Mouse (Mus musculus) liver, embryonic 16.5 days (tissue): ENCODE data around the gene Neurl1a. TPM values are rescaled to one million over a fixed set of nuclear protein-coding genes. Genes with fewer than 3 reads are reported as not detected.

Experiments
- ATAC-seq: fragments of 200-750 bp; cut with Nextera tagmentation; 2 replicates; pipeline ENCODE4 v1.8.0; 2017; ENCODE audit warnings: low read depth, mild to moderate bottlenecking, moderate number of reproducible peaks, moderate library complexity
- H3K27ac ChIP-seq: fragments of 300-500 bp; sonication (generic); 2 replicates; pipeline ENCODE4 v1.5.1; 2014; ENCODE audit warnings: mild to moderate bottlenecking, low read length
- H3K27me3 ChIP-seq: fragments of 300-500 bp; sonication (generic); 2 replicates; pipeline ENCODE4 v1.6.1; 2014; ENCODE audit warnings: low read depth, low read length, mixed read lengths; ENCODE audit not compliant: control insufficient read depth, insufficient read depth
- H3K36me3 ChIP-seq: fragments of 300-500 bp; sonication (generic); 2 replicates; pipeline ENCODE4 v1.6.1; 2014; ENCODE audit warnings: mild to moderate bottlenecking; ENCODE audit not compliant: control insufficient read depth, insufficient read depth
- H3K4me1 ChIP-seq: fragments of 300-500 bp; sonication (generic); 2 replicates; pipeline ENCODE4 v1.6.1; 2014; ENCODE audit warnings: low read depth, low read length, mixed read lengths; ENCODE audit not compliant: control insufficient read depth
- H3K4me2 ChIP-seq: fragments of 300-500 bp; sonication (generic); 2 replicates; pipeline ENCODE4 v1.6.1; 2014; ENCODE audit warnings: low read depth, low read length, mixed read lengths
- H3K4me3 ChIP-seq: fragments of 300-500 bp; sonication (generic); 2 replicates; pipeline ENCODE4 v1.5.1; 2014; ENCODE audit warnings: low read depth, mild to moderate bottlenecking, low read length
- H3K9ac ChIP-seq: fragments of 300-500 bp; sonication (generic); 2 replicates; pipeline ENCODE4 v1.6.1; 2014; ENCODE audit warnings: low read depth, low read length
- H3K9me3 ChIP-seq: fragments of 300-500 bp; sonication (generic); replicated peaks from 2 replicates; pipeline ENCODE4 v1.6.1; 2016; ENCODE audit warnings: low read length; ENCODE audit not compliant: control insufficient read depth
- WGBS: fragments of 180-500 bp; shearing (Covaris S2); extraction: QIAGEN DNeasy Blood & Tissue Kit; methylation state at CpG from one replicate; pipeline ENCODE4 v1.1.7; 2014; ENCODE audit not compliant: insufficient replicate concordance; 5-methylcytosine and 5-hydroxymethylcytosine counted together
- polyA plus RNA-seq: library from polyadenylated mRNA; unstranded; fragments of >200 nt; fragmentation: Nextera tagmentation; extraction: Ambion mirVana; gene quantifications from 2 replicates; pipeline ENCODE4 v1.2.1, GENCODE M21; 2015

Neurl1a gene
- polyA plus RNA-seq, 1 experiment from 2014 or later, result 0.92 TPM

GRCm38 (mm10) chr19:47276730-47277129, 98.1 kb downstream of the Neurl1a start:
- Histone ChIP-seq H3K9ac (no peak overlapping the region), H3K4me3 (no peak overlapping the region), H3K27me3 (no peaks in the 10 kb centered on the region), H3K27ac (no peak overlapping the region), H3K9me3 (no peaks in the 10 kb centered on the region), H3K4me2 (no peak overlapping the region), H3K4me1 (no peaks in the 10 kb centered on the region; the same call in 1 of the 2 replicates), H3K36me3 (peaks cover 3% of the 10 kb centered on the region; the same call in 1 of the 2 replicates)
- no peak for ATAC-seq
- WGBS, result 60% methylated on average over 6 of the region's 6 CpGs

- no peaks in the 10 kb centered on the region for H3K9me3 ChIP-seq
- H3K27me3 ChIP-seq, result no peaks in the 10 kb centered on the region
- H3K4me3 ChIP-seq, result no peak overlapping the region
- WGBS, result 56% methylated on average over 4 of the region's 4 CpGs
- H3K4me1 ChIP-seq, result no peaks in the 10 kb centered on the region; the same call in 1 of the 2 replicates
- peaks cover 3% of the 10 kb centered on the region; the same call in 1 of the 2 replicates for H3K36me3 ChIP-seq
- no peak overlapping the region for H3K9ac ChIP-seq
- no peak overlapping the region for H3K27ac ChIP-seq
- H3K4me2 ChIP-seq, result no peak overlapping the region
- ATAC-seq, result peak; percentile 38; the same call in 1 of the 2 replicates
Observed at GRCm38 (mm10) chr19:47279372-47279771, 100.8 kb downstream of the Neurl1a start.

DNA sequence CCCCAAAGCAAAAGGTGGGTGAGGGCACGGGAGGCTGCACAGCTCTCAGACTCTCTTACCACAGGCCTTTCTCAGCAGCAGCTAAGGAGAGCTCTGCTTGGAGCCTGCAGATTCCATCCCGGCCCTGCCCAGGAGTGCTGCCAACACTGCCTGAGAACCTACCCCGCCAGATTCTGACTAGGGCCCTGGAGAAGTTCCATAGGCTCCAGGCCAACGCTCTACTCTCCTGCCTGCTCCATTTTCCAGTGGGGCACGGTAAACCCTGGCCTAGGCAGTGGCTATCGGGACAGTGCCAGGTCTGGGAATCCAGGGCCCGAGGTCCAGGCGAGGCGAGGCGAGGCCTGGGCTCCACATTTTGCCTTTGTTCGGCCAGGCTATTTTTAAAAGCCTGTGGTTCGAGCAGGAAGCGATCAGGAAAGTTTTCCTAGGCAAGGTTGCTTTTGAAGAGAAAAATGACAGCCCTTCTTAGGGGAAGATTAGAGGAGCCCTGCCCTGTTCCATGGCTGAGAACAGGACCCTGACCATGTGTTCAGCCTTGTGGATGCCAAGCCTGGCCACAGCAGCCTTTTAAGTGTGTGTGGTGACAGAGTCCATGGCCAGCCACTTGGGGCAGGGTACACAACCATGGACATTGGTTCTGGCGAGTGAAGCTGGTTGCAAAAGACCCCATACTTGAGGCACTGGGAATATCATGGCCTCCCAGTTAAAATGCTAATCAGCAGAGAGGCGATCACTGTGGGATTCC, 101.3 kb downstream of the Neurl1a start:
- Histone ChIP-seq H3K36me3 (peaks cover 3% of the 10 kb centered on the region; the same call in 1 of the 2 replicates), H3K4me1 (no peaks in the 10 kb centered on the region; the same call in 1 of the 2 replicates), H3K27me3 (no peaks in the 10 kb centered on the region), H3K27ac (no peak overlapping the region), H3K9ac (no peak overlapping the region), H3K4me2 (no peak overlapping the region), H3K9me3 (no peaks in the 10 kb centered on the region), H3K4me3 (no peak overlapping the region)
- ATAC-seq, result no peak
- WGBS, result 58% methylated on average over 15 of the region's 15 CpGs

GRCm38 (mm10) chr19:47280894-47281293, 102.3 kb downstream of the Neurl1a start:
- H3K4me2 ChIP-seq, result no peak overlapping the region
- no peaks in the 10 kb centered on the region; the same call in 1 of the 2 replicates for H3K4me1 ChIP-seq
- no peak for ATAC-seq
- H3K27me3 ChIP-seq, result no peaks in the 10 kb centered on the region
- H3K9ac ChIP-seq, result no peak overlapping the region
- 68% methylated on average over 9 of the region's 9 CpGs for WGBS
- H3K27ac ChIP-seq, result no peak overlapping the region
- no peak overlapping the region for H3K4me3 ChIP-seq
- no peaks in the 10 kb centered on the region for H3K9me3 ChIP-seq
- peaks cover 3% of the 10 kb centered on the region; the same call in 1 of the 2 replicates for H3K36me3 ChIP-seq

DNA sequence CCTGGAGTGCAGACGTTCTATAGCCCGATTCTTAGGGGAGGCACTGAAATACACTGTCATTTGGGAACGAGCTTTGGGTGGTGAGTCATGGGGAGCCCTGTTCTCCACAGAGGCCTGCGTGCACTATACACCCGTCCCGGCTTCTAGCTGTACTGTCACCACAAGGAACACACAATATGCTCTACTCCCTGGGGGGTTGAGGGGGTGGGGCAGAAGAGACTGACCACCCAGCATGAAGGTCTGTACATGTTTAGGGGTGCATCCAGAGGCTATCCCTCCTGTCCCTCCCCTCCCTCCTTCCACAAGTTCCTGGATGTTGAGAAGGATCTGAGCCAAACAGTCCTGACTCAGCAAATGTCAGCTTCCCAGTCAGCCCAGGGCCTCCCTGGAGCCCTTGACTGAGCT, 103.4 kb downstream of the Neurl1a start:
- no peaks in the 10 kb centered on the region for H3K36me3 ChIP-seq
- no peaks in the 10 kb centered on the region for H3K27me3 ChIP-seq
- H3K27ac ChIP-seq, result no peak overlapping the region
- WGBS, result 73% methylated on average over 6 of the region's 6 CpGs
- ATAC-seq, result no peak
- H3K9ac ChIP-seq, result no peak overlapping the region
- no peaks in the 10 kb centered on the region; the same call in 1 of the 2 replicates for H3K4me1 ChIP-seq
- H3K4me3 ChIP-seq, result no peak overlapping the region
- no peak overlapping the region for H3K4me2 ChIP-seq
- no peaks in the 10 kb centered on the region for H3K9me3 ChIP-seq

DNA sequence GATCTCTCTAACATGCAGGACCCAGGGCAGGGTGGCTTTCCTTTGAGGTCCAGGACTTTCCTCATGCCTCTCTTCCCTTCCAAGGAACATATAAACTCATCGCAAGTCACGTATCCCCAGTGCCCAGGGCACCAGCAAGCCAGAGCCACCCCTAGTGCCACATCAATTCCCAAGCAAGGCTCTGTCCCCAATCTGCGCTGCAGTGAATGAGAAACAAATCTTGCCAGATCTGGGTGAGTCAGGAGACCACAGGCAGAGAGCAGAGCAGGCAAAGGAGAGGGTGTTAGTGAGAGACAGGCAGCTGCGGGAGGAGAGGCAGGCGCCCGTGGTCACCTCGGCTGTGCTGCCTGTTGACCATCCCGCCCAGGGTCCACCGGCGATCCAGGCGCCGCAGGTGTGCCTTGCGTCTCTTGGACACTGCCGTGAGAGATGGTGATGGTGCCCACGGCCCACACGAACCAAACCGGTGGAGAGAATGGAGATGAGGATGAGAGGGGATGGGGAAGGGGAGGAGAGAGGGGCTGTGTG, 104.1 kb downstream of the Neurl1a start:
- no peak overlapping the region for H3K27ac ChIP-seq
- no peaks in the 10 kb centered on the region for H3K36me3 ChIP-seq
- 75% methylated on average over 17 of the region's 17 CpGs for whole genome bisulfite sequencing
- no peak overlapping the region for H3K4me3 ChIP-seq
- no peaks in the 10 kb centered on the region for H3K27me3 ChIP-seq
- H3K4me2 ChIP-seq, result no peak overlapping the region
- ATAC-seq, result no peak
- no peaks in the 10 kb centered on the region for H3K9me3 ChIP-seq
- H3K4me1 ChIP-seq, result no peaks in the 10 kb centered on the region; the same call in 1 of the 2 replicates
- no peak overlapping the region for H3K9ac ChIP-seq

DNA sequence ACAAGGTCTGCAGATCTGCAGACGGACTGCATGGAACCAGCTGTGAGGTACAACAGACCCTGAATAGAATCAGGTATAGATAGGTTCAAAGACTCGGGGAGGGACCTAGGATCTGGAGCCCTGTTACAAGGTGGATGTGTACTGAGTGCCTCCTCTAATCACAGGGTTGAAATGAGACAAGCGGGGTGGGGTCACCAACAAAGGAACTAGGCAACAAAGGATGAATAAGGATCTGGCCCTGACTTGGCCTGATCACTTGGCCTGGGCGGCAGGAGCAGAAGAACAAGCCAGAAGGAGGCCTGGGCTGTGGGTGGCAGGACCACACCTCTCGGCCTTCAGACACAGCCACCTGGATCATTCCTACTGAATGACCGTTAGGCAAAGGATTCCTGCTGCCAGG, 107.0 kb downstream of the Neurl1a start:
- H3K4me1 ChIP-seq, result no peaks in the 10 kb centered on the region
- no peaks in the 10 kb centered on the region for H3K9me3 ChIP-seq
- H3K4me3 ChIP-seq, result no peak overlapping the region
- no peak overlapping the region for H3K9ac ChIP-seq
- H3K27ac ChIP-seq, result no peak overlapping the region
- no peak overlapping the region for H3K4me2 ChIP-seq
- H3K36me3 ChIP-seq, result no peaks in the 10 kb centered on the region
- no peak for ATAC-seq
- no peaks in the 10 kb centered on the region for H3K27me3 ChIP-seq
- 66% methylated on average over 6 of the region's 6 CpGs for WGBS

DNA sequence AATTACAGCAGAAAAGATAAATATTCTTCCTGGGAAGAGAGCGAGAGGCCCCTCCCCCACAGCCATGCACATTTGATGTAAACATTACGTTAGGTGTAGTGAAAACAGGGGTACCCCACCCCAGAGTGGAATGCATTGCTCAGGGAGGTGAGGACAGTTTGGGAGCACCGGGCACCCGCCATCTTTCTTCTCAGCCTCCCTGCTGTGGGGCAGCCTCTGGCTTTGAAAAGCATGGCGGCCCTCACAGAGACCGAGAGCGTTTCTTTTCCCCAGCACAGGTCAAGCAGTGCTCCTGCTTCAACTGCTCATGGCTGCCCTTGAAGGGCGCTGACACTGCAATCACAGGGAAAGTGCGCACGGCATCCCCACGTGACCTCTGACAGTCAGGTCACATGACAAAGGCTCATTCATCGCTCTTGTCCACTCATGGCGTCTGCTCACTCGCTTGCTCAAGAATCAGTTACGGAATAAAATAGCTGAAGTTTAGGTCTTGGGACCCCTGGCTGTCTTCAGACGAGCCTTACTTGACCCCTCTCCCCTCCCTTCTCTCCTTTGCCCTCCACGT, 108.3 kb downstream of the Neurl1a start:
- ATAC-seq, result no peak
- H3K9ac ChIP-seq, result no peak overlapping the region
- H3K9me3 ChIP-seq, result no peaks in the 10 kb centered on the region
- H3K36me3 ChIP-seq, result no peaks in the 10 kb centered on the region
- 75% methylated on average over 17 of the region's 17 CpGs for WGBS
- H3K27me3 ChIP-seq, result no peaks in the 10 kb centered on the region
- H3K4me2 ChIP-seq, result no peak overlapping the region
- no peak overlapping the region for H3K4me3 ChIP-seq
- H3K27ac ChIP-seq, result no peak overlapping the region
- no peaks in the 10 kb centered on the region for H3K4me1 ChIP-seq
